Mouse (Mus musculus): ENCODE data around the gene Slc7a1.

- TF ChIP-seq CTCF (IDR thresholded peaks at IDR 0.05; ENCODE audit: extremely low read depth, insufficient read depth, low read length) = no peak
- TF ChIP-seq POLR2A (IDR thresholded peaks at IDR 0.05; ENCODE audit: extremely low read depth, insufficient read depth, low read length) = no peak
Observed at GRCm38 (mm10) chr5:148357168-148357567, 42.5 kb downstream of the Slc7a1 start.
